Comparison of ENCODE assay signal across 26 mouse cellular contexts in the genomic region with DNA sequence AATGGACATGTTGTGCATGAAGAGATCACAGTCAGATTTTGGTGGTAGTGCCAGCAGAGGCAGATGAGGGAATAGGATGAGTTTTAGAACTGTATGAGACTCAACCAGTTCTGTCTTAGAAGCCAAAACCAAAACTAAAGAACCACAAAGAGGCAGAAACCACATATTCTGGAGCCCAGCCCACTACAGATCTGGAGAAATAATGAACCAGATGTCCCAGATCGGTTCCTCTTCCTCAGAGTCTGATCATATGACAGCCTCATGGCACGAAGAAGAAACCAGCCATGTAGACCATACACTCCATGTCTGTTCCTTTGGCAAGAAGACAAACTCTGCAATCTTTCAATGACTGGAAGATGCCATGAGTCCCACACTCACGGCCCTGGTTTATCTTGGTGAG. TPM values are rescaled to one million over a fixed set of nuclear protein-coding genes. Genes with fewer than 3 reads are reported as not detected.
"Had no signal": no experiment of that assay in that cellular context is flagged by ENCODE, and none has a peak within 500 bp of the region (broad histone marks: within the 10 kb centered on the region; RNA-seq: fewer than 3 reads in every experiment).

No protein-coding gene starts in this region.

- H3K27me3 ChIP-seq: kidney, embryonic 15.5 days; limb, embryonic 12.5 days; limb, embryonic 15.5 days; midbrain, embryonic 12.5 days; midbrain, embryonic 15.5 days; neural tube, embryonic 13.5 days had no signal

- H3K4me1 ChIP-seq: kidney, embryonic 15.5 days; limb, embryonic 12.5 days; limb, embryonic 15.5 days; midbrain, embryonic 12.5 days; midbrain, embryonic 15.5 days; neural tube, embryonic 13.5 days had no signal

- H3K27ac ChIP-seq: kidney, embryonic 15.5 days; limb, embryonic 12.5 days; limb, embryonic 15.5 days; liver, embryonic 14.5 days; midbrain, embryonic 12.5 days; midbrain, embryonic 15.5 days; neural tube, embryonic 13.5 days; stomach, postnatal 0 days had no signal

- H3K9ac ChIP-seq: kidney, embryonic 15.5 days; limb, embryonic 12.5 days; limb, embryonic 15.5 days; liver, embryonic 14.5 days; liver, postnatal 0 days; lung, embryonic 14.5 days; midbrain, embryonic 12.5 days; midbrain, embryonic 15.5 days; neural tube, embryonic 13.5 days had no signal

- DNase-seq: kidney, adult 11 months; kidney, adult 8-10 months; kidney, postnatal 14 days; kidney, postnatal 4 days; left cerebral cortex, postnatal 4 days; liver, postnatal 0 days; lung, embryonic 14.5 days; thymus, adult 2 months; thymus, postnatal 14 days; thymus, postnatal 4 days had no signal

- ATAC-seq: liver, postnatal 0 days; lung, postnatal 0 days; midbrain, embryonic 15.5 days had no signal

- H3K36me3 ChIP-seq: kidney, embryonic 15.5 days; limb, embryonic 12.5 days; limb, embryonic 15.5 days; midbrain, embryonic 12.5 days; midbrain, embryonic 15.5 days; neural tube, embryonic 13.5 days had no signal

- H3K4me2 ChIP-seq: kidney, embryonic 15.5 days; limb, embryonic 12.5 days; limb, embryonic 15.5 days; liver, embryonic 11.5 days; lung, embryonic 14.5 days; midbrain, embryonic 12.5 days; midbrain, embryonic 15.5 days; neural tube, embryonic 13.5 days had no signal

- H3K4me3 ChIP-seq: kidney, embryonic 15.5 days; limb, embryonic 12.5 days; limb, embryonic 15.5 days; midbrain, embryonic 12.5 days; midbrain, embryonic 15.5 days; myocyte; neural tube, embryonic 13.5 days had no signal

- H3K9me3 ChIP-seq: kidney, embryonic 15.5 days; limb, embryonic 12.5 days; limb, embryonic 15.5 days; midbrain, embryonic 12.5 days; midbrain, embryonic 15.5 days; neural tube, embryonic 13.5 days had no signal

RNA-seq across cellular contexts. Expression of a gene that starts 44.7 kb away (rescaled TPM):
- total RNA-seq: layer of hippocampus, adult 18-20 months; left cerebral cortex, adult 18-20 months; left cerebral cortex, postnatal 10 days; left cerebral cortex, postnatal 4 days had no signal
- polyA plus RNA-seq: kidney, embryonic 15.5 days; limb, embryonic 12.5 days; liver, embryonic 11.5 days; midbrain, embryonic 12.5 days; myocyte; neural tube, embryonic 13.5 days; stomach, embryonic 14.5 days; stomach, postnatal 0 days had no signal

RNA-seq across cellular contexts. Expression of a gene that starts 44.7 kb away (rescaled TPM):
- total RNA-seq: layer of hippocampus, adult 18-20 months; left cerebral cortex, postnatal 10 days had no signal
- polyA plus RNA-seq: midbrain, embryonic 12.5 days; myocyte had no signal

RNA-seq across cellular contexts. Expression of a gene that starts 55.1 kb away (rescaled TPM):
- total RNA-seq: layer of hippocampus, postnatal 14 days had no signal
- polyA plus RNA-seq: myocyte had no signal
